Mouse (Mus musculus) forebrain, embryonic 12.5 days (tissue): ENCODE data around the gene Scarb2. TPM values are rescaled to one million over a fixed set of nuclear protein-coding genes. Genes with fewer than 3 reads are reported as not detected.

ENCODE experiments used
- ATAC-seq: fragments of 200-750 bp; cut with Nextera tagmentation; 2 replicates; pipeline ENCODE4 v1.8.0; 2017; ENCODE audit warnings: moderate TSS enrichment; ENCODE audit not compliant: low FRiP score
- H3K27ac ChIP-seq: fragments of 300-500 bp; sonication (generic); 2 replicates; pipeline ENCODE4 v1.5.1; 2016; ENCODE audit warnings: mild to moderate bottlenecking
- H3K27me3 ChIP-seq: fragments of 300-500 bp; sonication (generic); 2 replicates; pipeline ENCODE4 v1.6.1; 2016; ENCODE audit warnings: mild to moderate bottlenecking
- H3K36me3 ChIP-seq: fragments of 300-500 bp; sonication (generic); replicated peaks from 2 replicates; pipeline ENCODE4 v1.6.1; 2016; ENCODE audit warnings: mild to moderate bottlenecking
- H3K4me1 ChIP-seq: fragments of 300-500 bp; sonication (generic); 2 replicates; pipeline ENCODE4 v1.6.1; 2016
- H3K4me2 ChIP-seq: fragments of 300-500 bp; sonication (generic); 2 replicates; pipeline ENCODE4 v1.6.1; 2016; ENCODE audit warnings: mild to moderate bottlenecking, moderate library complexity
- H3K4me3 ChIP-seq: fragments of 300-500 bp; sonication (generic); replicated peaks from 2 replicates; pipeline ENCODE4 v1.5.1; 2016; ENCODE audit warnings: mild to moderate bottlenecking
- H3K9ac ChIP-seq: fragments of 300-500 bp; sonication (generic); 2 replicates; pipeline ENCODE4 v1.6.1; 2016; ENCODE audit warnings: mild to moderate bottlenecking
- H3K9me3 ChIP-seq: fragments of 300-500 bp; sonication (generic); 2 replicates; pipeline ENCODE4 v1.6.1; 2016
- WGBS: fragments of 180-500 bp; shearing (Covaris S2); methylation state at CpG from one replicate; pipeline ENCODE4 v1.1.7; 2016; 5-methylcytosine and 5-hydroxymethylcytosine counted together
- polyA plus RNA-seq: library from polyadenylated mRNA; unstranded; fragments of >200 nt; fragmentation: Nextera tagmentation; extraction: Ambion mirVana; gene quantifications from 2 replicates; pipeline ENCODE4 v1.2.1, GENCODE M21; 2016

The Scarb2 gene
- polyA plus RNA-seq, 1 experiment from 2014 or later, result 16.6 TPM

- WGBS, result 78% methylated on average over 4 of the region's 4 CpGs
- H3K27ac ChIP-seq, result no peak overlapping the region
- no peaks in the 10 kb centered on the region for H3K27me3 ChIP-seq
- no peaks in the 10 kb centered on the region for H3K9me3 ChIP-seq
- peaks cover 10% of the 10 kb centered on the region for H3K36me3 ChIP-seq
- no peak overlapping the region for H3K4me3 ChIP-seq
- H3K4me1 ChIP-seq, result 0 out of 2 replicates have a peak, but pooled peaks cover 4% of the 10 kb centered on the region
- no peak overlapping the region for H3K9ac ChIP-seq
- no peak for ATAC-seq
- H3K4me2 ChIP-seq, result no peak overlapping the region
Observed at GRCm38 (mm10) chr5:92489503-92489902, 17.1 kb downstream of the Scarb2 start.

- Histone ChIP-seq H3K4me3 (no peak overlapping the region), H3K27me3 (no peaks in the 10 kb centered on the region), H3K27ac (no peak overlapping the region), H3K9ac (no peak overlapping the region), H3K36me3 (peaks cover 16% of the 10 kb centered on the region), H3K4me2 (no peak overlapping the region), H3K4me1 (0 out of 2 replicates have a peak, but pooled peaks cover 4% of the 10 kb centered on the region), H3K9me3 (no peaks in the 10 kb centered on the region)
- ATAC-seq, result no peak
- WGBS, result 77% methylated on average over 7 of the region's 7 CpGs
Observed at GRCm38 (mm10) chr5:92488961-92489360, 17.7 kb downstream of the Scarb2 start.

DNA sequence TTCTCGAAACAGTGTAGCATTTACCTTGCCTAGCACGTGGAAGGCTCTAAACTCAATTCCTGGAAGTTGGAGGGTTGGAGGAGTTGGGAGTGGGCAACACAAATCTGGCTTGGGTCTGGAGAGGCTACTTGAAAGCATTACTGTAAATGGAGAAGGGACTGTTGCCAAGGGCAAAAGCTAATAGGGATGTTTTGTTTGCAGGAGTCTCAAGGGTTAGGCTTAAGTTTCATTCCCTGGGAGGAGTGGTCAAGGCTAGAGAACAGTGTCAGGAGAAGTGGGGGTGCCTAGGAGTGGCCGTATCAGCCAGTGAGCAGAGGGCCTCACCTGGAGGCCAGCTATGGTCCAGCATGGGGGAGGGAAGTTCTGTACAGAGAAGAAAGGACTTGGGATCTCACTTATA is 18.2 kb downstream of the Scarb2 start:
- no peak overlapping the region for H3K4me2 ChIP-seq

DNA sequence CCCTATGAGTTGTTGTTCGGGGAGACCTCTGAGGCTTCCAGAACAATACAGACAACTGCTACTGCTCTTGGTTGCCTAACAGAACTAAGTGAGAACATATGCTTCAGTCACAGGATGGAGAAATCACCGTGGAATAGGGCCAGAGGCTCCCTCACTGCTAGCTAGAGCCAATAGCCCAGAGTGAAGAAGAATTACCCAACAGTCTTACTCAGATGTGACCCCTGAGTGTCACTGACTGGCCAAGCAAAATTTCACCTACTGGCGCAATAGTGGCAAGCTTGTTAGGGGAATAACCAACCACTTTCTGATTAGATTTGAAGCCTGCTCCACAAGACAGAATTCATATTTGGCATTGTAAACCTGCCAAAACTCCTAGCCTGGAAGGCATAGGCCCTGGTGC is 19.9 kb downstream of the Scarb2 start:
- H3K4me3 ChIP-seq, result no peak overlapping the region
- 95% methylated on average over 3 of the region's 3 CpGs for WGBS
- ATAC-seq, result no peak

More for the DNA sequence above, 18.2 kb downstream of the Scarb2 start:
- Histone ChIP-seq H3K27ac (no peak overlapping the region), H3K36me3 (peaks cover 21% of the 10 kb centered on the region), H3K4me1 (0 out of 2 replicates have a peak, but pooled peaks cover 1% of the 10 kb centered on the region), H3K9ac (no peak overlapping the region), H3K9me3 (no peaks in the 10 kb centered on the region; the same call in 1 of the 2 replicates), H3K27me3 (no peaks in the 10 kb centered on the region), H3K4me3 (no peak overlapping the region)
- ATAC-seq, result no peak
- 78% methylated on average over 3 of the region's 3 CpGs for WGBS

GRCm38 (mm10) chr5:92484880-92485279 is 21.8 kb downstream of the Scarb2 start:
- no peak overlapping the region for H3K4me3 ChIP-seq
- no peaks in the 10 kb centered on the region for H3K27me3 ChIP-seq
- peaks cover 35% of the 10 kb centered on the region for H3K36me3 ChIP-seq
- no peaks in the 10 kb centered on the region; the same call in 1 of the 2 replicates for H3K9me3 ChIP-seq
- no peak overlapping the region for H3K27ac ChIP-seq
- 69% methylated on average over 7 of the region's 7 CpGs for WGBS
- no peaks in the 10 kb centered on the region for H3K4me1 ChIP-seq
- no peak overlapping the region for H3K9ac ChIP-seq
- no peak overlapping the region for H3K4me2 ChIP-seq
- ATAC-seq, result no peak

More for the DNA sequence above, 19.9 kb downstream of the Scarb2 start:
- Histone ChIP-seq H3K27me3 (no peaks in the 10 kb centered on the region), H3K27ac (no peak overlapping the region), H3K4me1 (no peaks in the 10 kb centered on the region), H3K9me3 (no peaks in the 10 kb centered on the region; the same call in 1 of the 2 replicates), H3K9ac (no peak overlapping the region), H3K36me3 (peaks cover 35% of the 10 kb centered on the region), H3K4me2 (no peak overlapping the region)

- WGBS, result 84% methylated on average over 5 of the region's 5 CpGs
- Histone ChIP-seq H3K36me3 (peaks cover 7% of the 10 kb centered on the region), H3K4me3 (no peak overlapping the region), H3K27me3 (no peaks in the 10 kb centered on the region), H3K4me1 (no peaks in the 10 kb centered on the region), H3K9me3 (no peaks in the 10 kb centered on the region), H3K4me2 (no peak overlapping the region), H3K27ac (no peak overlapping the region), H3K9ac (no peak overlapping the region)
- no peak for ATAC-seq
Observed at GRCm38 (mm10) chr5:92472863-92473262, 33.8 kb downstream of the Scarb2 start.

- Histone ChIP-seq H3K36me3 (peaks cover 7% of the 10 kb centered on the region), H3K4me3 (no peak overlapping the region), H3K27ac (no peak overlapping the region), H3K9ac (no peak overlapping the region), H3K4me2 (no peak overlapping the region), H3K4me1 (no peaks in the 10 kb centered on the region), H3K9me3 (no peaks in the 10 kb centered on the region), H3K27me3 (no peaks in the 10 kb centered on the region)
- 93% methylated on average over 4 of the region's 4 CpGs for WGBS
- no peak for ATAC-seq
Observed at GRCm38 (mm10) chr5:92471531-92471930, 35.1 kb downstream of the Scarb2 start.

GRCm38 (mm10) chr5:92469201-92470130 is 37.2 kb downstream of the Scarb2 start:
- no peaks in the 10 kb centered on the region for H3K27me3 ChIP-seq
- H3K27ac ChIP-seq, result no peak overlapping the region
- no peak overlapping the region for H3K9ac ChIP-seq
- no peak overlapping the region for H3K4me2 ChIP-seq
- H3K4me3 ChIP-seq, result no peak overlapping the region
- no peak for ATAC-seq
- H3K4me1 ChIP-seq, result no peaks in the 10 kb centered on the region
- H3K36me3 ChIP-seq, result no peaks in the 10 kb centered on the region; the same call in 1 of the 2 replicates
- H3K9me3 ChIP-seq, result no peaks in the 10 kb centered on the region
- WGBS, result 96% methylated on average over 18 of the region's 18 CpGs

DNA sequence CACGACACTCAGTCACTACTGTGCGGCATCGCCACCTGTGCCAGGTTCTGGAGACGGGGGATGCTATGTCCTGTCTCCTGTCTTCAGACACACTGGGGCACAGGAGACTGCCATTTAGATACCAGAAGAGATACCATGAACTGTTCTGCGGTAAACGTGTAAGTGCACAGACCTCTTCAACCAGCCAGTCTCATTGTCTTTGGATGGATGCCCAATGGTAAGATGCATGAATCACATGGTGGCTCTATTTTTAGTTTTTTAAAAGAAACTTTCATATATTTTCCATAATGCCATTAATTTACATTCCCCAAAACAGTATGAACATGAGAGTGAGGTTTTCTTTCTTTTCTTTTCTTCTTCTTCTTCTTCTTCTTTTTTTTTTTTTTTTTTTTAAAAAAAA is 38.4 kb downstream of the Scarb2 start:
- Histone ChIP-seq H3K9ac (no peak overlapping the region), H3K4me2 (no peak overlapping the region), H3K27ac (no peak overlapping the region), H3K9me3 (no peaks in the 10 kb centered on the region), H3K36me3 (no peaks in the 10 kb centered on the region; the same call in 1 of the 2 replicates), H3K4me1 (no peaks in the 10 kb centered on the region), H3K27me3 (no peaks in the 10 kb centered on the region), H3K4me3 (no peak overlapping the region)
- 93% methylated on average over 6 of the region's 6 CpGs for WGBS
- ATAC-seq, result no peak

DNA sequence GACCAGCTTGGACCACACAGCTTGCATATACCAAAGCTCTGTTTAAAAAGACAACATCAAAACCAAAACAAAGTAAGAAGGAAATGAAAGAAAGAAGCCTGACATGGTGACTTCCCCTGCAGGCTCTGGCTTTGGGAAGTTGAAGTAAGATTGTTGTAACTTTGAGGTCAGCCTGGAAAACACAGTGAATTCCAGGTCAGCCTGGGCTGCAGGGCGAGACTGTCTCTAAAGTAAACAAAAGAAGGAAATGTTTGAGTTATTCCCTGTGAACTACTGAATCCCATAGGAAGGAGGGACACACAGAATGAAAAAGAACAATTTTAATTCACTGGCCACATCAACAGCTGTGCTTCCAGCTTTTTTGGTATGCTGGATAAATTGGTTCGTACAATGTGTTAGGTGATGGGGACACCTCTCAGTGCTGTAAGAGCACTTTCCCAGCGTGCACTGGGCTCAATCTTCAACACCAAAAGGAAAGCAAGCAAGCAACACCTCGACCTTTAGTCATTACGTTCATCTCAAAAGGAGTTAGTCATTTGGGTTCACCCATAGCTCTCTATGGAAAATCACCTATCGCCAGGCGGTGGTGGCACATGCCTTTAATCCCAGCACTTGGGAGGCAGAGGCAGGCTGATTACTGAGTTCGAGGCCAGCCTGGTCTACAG is 39.4 kb downstream of the Scarb2 start:
- 85% methylated on average over 8 of the region's 8 CpGs for WGBS
- H3K27ac ChIP-seq, result no peak overlapping the region
- ATAC-seq, result no peak

DNA sequence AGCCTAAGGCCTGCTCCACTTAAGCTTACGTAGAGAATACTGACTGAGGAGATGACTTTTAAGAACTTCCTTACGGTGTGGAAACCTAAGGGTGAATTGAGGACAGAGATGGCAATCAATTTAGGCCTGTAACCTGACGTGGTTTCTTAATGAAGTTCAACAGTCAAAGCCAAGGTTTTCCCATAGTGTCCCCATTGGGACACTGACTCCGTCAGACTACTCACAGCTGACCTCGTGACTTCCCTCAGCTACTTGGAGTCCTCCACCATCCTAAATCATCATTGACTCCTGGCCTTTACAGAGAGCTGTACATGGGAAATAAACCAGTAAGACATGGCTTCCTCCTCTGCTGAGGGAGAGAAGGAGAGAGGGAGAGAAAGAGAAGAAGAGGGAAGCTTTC is 41.1 kb downstream of the Scarb2 start:
- no peak for ATAC-seq
- no peak overlapping the region for H3K4me3 ChIP-seq
- whole genome bisulfite sequencing, result 93% methylated on average over 5 of the region's 5 CpGs
- H3K9ac ChIP-seq, result no peak overlapping the region
- no peak overlapping the region for H3K4me2 ChIP-seq
- peaks cover 5% of the 10 kb centered on the region for H3K36me3 ChIP-seq
- no peaks in the 10 kb centered on the region for H3K27me3 ChIP-seq
- no peak overlapping the region for H3K27ac ChIP-seq
- no peaks in the 10 kb centered on the region for H3K9me3 ChIP-seq
- no peaks in the 10 kb centered on the region for H3K4me1 ChIP-seq

More for the DNA sequence above, 39.4 kb downstream of the Scarb2 start:
- Histone ChIP-seq H3K9me3 (no peaks in the 10 kb centered on the region), H3K4me3 (no peak overlapping the region), H3K9ac (no peak overlapping the region), H3K36me3 (no peaks in the 10 kb centered on the region), H3K4me1 (no peaks in the 10 kb centered on the region), H3K4me2 (no peak overlapping the region), H3K27me3 (no peaks in the 10 kb centered on the region)

DNA sequence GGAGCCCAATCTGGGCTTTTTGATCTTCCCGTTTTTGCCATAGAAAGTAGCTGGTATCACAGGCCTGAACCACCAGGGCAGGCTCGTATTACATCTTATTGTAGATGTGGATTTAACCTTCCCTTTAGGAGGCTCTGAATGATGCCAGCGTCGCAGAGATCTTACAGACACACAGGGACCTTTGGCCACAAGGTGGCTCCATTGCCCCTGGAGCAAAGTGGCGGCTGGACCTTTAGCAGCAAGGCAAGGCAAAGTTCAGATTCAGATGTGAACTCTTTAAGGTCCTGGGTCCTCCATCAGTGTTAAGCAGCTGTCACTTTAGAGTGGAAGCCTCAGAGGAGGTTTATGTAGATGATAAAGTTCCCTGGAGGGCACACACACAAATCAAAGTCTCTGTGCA is 45.3 kb downstream of the Scarb2 start:
- H3K36me3 ChIP-seq, result peaks cover 19% of the 10 kb centered on the region
- H3K27me3 ChIP-seq, result no peaks in the 10 kb centered on the region
- no peak overlapping the region for H3K4me3 ChIP-seq
- no peak overlapping the region for H3K27ac ChIP-seq
- WGBS, result 19% methylated on average over 5 of the region's 5 CpGs
- no peak for ATAC-seq
- H3K9me3 ChIP-seq, result no peaks in the 10 kb centered on the region
- H3K4me1 ChIP-seq, result no peaks in the 10 kb centered on the region
- H3K9ac ChIP-seq, result no peak overlapping the region
- H3K4me2 ChIP-seq, result no peak overlapping the region
